Mouse (Mus musculus): ENCODE measurements around the gene Prkag2. TPM values are rescaled to one million over a fixed set of nuclear protein-coding genes. Genes with fewer than 3 reads are reported as not detected.

Prkag2 gene
- polyA plus RNA-seq, 1 experiment from 2014 or later, result 41.2 TPM

DNA sequence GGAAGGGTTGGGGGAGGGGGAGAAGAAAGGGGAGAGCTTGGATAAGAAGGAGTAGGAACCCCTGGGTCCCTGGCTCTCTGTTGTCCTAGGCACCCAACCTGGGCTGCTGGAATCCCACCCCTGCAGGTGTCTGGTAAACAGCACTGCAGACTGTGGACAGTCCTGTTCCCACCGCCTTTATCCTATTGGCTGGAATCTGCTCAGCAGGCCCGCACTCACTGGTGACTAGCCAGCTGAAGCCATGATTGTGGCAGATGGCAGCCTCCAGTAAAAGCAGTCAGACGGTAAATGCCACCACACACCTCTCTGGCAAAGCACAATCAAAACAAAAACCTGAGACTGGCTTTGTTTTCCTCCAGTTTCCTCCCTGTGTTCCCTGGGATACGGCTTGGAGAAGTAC lies 45.2 kb downstream of the Prkag2 start:
- DNase-seq (ENCODE audit: low spot score), result no peak
- Histone ChIP-seq H3K27ac (replicated peaks; ENCODE audit: low read depth, low read length) (no peak overlapping the region), H3K4me1 (ENCODE audit: control insufficient read depth, insufficient read depth, low read length) (peaks cover 3% of the 10 kb centered on the region), H3K4me2 (ENCODE audit: low read depth, low read length) (no peak overlapping the region), H3K9me3 (replicated peaks; ENCODE audit: control insufficient read depth, low read length) (no peaks in the 10 kb centered on the region), H3K4me3 (ENCODE audit: low read depth, low read length) (no peak overlapping the region), H3K27me3 (ENCODE audit: control insufficient read depth, insufficient read depth, low read length) (no peaks in the 10 kb centered on the region), H3K9ac (replicated peaks; ENCODE audit: low read length) (no peak overlapping the region), H3K36me3 (replicated peaks; ENCODE audit: control insufficient read depth, insufficient read depth, low read depth, low read length) (no peaks in the 10 kb centered on the region)
- no peak for ATAC-seq (replicated peaks; ENCODE audit: insufficient number of reproducible peaks, low FRiP score, low TSS enrichment, low read depth)
- 46% methylated on average over 4 of the region's 4 CpGs for WGBS

DNA sequence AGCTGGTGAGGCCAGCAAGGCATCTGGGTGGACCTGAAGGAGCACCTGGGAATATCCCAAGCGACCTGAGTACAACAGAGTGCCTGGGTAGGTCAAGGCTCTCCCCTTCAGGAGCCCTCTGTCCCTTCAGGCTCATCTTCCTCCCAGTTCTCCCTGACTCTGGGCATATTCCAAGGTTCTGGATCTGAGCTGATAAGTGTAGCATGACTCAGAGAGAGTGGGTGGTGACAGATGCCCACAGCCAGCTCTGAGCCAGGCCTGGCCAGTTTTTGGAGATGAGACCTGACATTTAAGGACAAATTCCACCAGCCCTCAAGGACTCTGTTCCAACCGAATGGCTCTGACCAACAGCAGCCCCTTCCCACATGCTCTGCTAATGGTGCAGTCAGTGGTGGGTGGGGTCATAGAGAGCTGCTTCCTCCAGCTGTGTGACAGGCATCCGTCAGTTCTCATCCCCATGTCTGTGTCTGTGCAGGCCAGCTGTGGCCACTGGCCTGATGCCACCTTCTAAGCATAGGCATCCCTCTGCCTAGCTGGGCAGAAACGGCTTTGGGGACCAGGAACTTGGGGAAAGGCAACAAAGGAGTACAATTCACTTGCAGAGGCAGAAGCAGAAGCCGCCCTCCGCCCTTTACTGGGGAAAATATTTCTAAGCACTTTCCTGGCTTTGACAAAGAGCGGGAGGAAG lies 46.3 kb downstream of the Prkag2 start:
- WGBS, result 67% methylated on average over 7 of the region's 7 CpGs
- no peaks in the 10 kb centered on the region for H3K36me3 ChIP-seq (replicated peaks; ENCODE audit: control insufficient read depth, insufficient read depth, low read depth, low read length)

DNA sequence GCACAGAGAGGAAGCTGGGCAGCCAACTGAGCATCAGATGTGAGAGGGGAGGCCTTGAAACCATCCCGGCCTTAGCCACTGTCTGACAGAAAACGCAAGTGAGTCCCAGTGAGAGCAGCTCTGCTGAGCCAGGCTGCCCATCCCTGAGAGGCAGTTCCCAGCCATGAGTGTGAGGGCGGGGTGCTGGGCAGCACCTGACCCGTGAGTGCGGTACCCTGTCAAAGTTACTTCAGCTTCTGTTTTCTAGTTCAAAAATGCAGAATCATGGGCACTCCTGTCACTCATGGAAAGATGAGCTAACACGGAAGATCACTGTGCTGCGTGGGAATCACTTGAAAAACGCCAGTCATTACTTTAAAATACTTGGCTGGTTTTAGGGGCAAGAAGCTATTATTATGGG lies 49.6 kb downstream of the Prkag2 start:
- Histone ChIP-seq H3K4me3 (ENCODE audit: low read depth, low read length) (no peak overlapping the region), H3K27ac (replicated peaks; ENCODE audit: low read depth, low read length) (no peak overlapping the region), H3K27me3 (ENCODE audit: control insufficient read depth, insufficient read depth, low read length) (no peaks in the 10 kb centered on the region), H3K4me2 (ENCODE audit: low read depth, low read length) (no peak overlapping the region), H3K4me1 (ENCODE audit: control insufficient read depth, insufficient read depth, low read length) (no peaks in the 10 kb centered on the region), H3K36me3 (replicated peaks; ENCODE audit: control insufficient read depth, insufficient read depth, low read depth, low read length) (no peaks in the 10 kb centered on the region), H3K9ac (replicated peaks; ENCODE audit: low read length) (no peak overlapping the region), H3K9me3 (replicated peaks; ENCODE audit: control insufficient read depth, low read length) (no peaks in the 10 kb centered on the region)
- ATAC-seq (replicated peaks; ENCODE audit: insufficient number of reproducible peaks, low FRiP score, low TSS enrichment, low read depth), result no peak
- WGBS, result 72% methylated on average over 8 of the region's 8 CpGs
- no peak for DNase-seq (ENCODE audit: low spot score)

More for the DNA sequence above, 46.3 kb downstream of the Prkag2 start:
- Histone ChIP-seq H3K9me3 (replicated peaks; ENCODE audit: control insufficient read depth, low read length) (no peaks in the 10 kb centered on the region), H3K27me3 (ENCODE audit: control insufficient read depth, insufficient read depth, low read length) (no peaks in the 10 kb centered on the region), H3K4me2 (ENCODE audit: low read depth, low read length) (no peak overlapping the region), H3K27ac (replicated peaks; ENCODE audit: low read depth, low read length) (no peak overlapping the region), H3K4me1 (ENCODE audit: control insufficient read depth, insufficient read depth, low read length) (no peaks in the 10 kb centered on the region; the same call in 1 of the 2 replicates), H3K4me3 (ENCODE audit: low read depth, low read length) (no peak overlapping the region), H3K9ac (replicated peaks; ENCODE audit: low read length) (no peak overlapping the region)
- ATAC-seq (replicated peaks; ENCODE audit: insufficient number of reproducible peaks, low FRiP score, low TSS enrichment, low read depth), result no peak
- no peak for DNase-seq (ENCODE audit: low spot score)

DNA sequence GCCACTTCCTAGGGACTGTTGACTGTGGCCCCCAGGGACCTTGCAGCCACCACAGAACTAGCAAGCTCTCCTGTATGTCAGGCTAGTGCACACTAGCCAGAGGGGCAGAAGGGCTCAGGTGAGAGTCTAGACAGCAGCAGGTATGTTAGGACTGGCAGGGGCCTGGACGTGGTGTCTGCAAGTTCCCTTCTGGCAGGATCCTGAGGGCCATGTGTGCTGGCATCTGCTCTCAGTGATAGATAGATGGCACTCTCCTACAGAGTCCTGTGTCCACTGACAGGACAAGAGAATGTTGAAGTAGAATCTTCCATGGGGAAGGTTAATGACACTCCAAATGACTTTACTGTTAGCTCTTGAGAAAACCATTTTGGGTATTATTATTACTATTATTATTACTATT lies 52.8 kb downstream of the Prkag2 start:
- Histone ChIP-seq H3K27me3 (ENCODE audit: control insufficient read depth, insufficient read depth, low read length) (no peaks in the 10 kb centered on the region), H3K9ac (replicated peaks; ENCODE audit: low read length) (no peak overlapping the region), H3K27ac (replicated peaks; ENCODE audit: low read depth, low read length) (no peak overlapping the region), H3K4me2 (ENCODE audit: low read depth, low read length) (no peak overlapping the region), H3K9me3 (replicated peaks; ENCODE audit: control insufficient read depth, low read length) (no peaks in the 10 kb centered on the region), H3K4me3 (ENCODE audit: low read depth, low read length) (no peak overlapping the region), H3K4me1 (ENCODE audit: control insufficient read depth, insufficient read depth, low read length) (no peaks in the 10 kb centered on the region), H3K36me3 (replicated peaks; ENCODE audit: control insufficient read depth, insufficient read depth, low read depth, low read length) (no peaks in the 10 kb centered on the region)
- DNase-seq (ENCODE audit: low spot score), result no peak
- ATAC-seq (replicated peaks; ENCODE audit: insufficient number of reproducible peaks, low FRiP score, low TSS enrichment, low read depth), result no peak
- 67% methylated on average over 1 of the region's 1 CpGs for WGBS

DNA sequence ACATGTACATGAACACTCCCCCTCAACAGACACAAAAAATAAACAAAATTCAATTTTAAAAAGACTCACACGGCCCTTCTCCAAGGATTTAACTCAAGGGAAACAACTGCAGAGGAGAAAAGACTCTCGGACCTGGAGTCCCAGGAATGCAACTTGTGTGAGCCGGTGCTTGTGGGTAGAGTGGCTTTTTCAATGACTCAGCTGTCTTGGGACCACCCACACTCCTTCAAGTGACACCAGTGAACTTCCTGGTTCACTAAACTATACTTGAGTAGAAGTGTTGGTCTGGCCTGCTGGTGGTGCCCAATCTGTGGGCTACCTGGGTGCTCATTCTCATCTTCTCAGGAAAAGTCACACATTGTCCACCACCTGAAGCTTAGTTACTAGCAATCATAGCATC lies 53.7 kb downstream of the Prkag2 start:
- Histone ChIP-seq H3K9me3 (replicated peaks; ENCODE audit: control insufficient read depth, low read length) (no peaks in the 10 kb centered on the region), H3K36me3 (replicated peaks; ENCODE audit: control insufficient read depth, insufficient read depth, low read depth, low read length) (no peaks in the 10 kb centered on the region), H3K4me2 (ENCODE audit: low read depth, low read length) (no peak overlapping the region), H3K4me3 (ENCODE audit: low read depth, low read length) (no peak overlapping the region), H3K27ac (replicated peaks; ENCODE audit: low read depth, low read length) (no peak overlapping the region), H3K9ac (replicated peaks; ENCODE audit: low read length) (no peak overlapping the region), H3K27me3 (ENCODE audit: control insufficient read depth, insufficient read depth, low read length) (no peaks in the 10 kb centered on the region), H3K4me1 (ENCODE audit: control insufficient read depth, insufficient read depth, low read length) (no peaks in the 10 kb centered on the region)
- DNase-seq (ENCODE audit: low spot score) (no peak), ATAC-seq (replicated peaks; ENCODE audit: insufficient number of reproducible peaks, low FRiP score, low TSS enrichment, low read depth) (no peak)
- 74% methylated on average over 3 of the region's 3 CpGs for WGBS

DNA sequence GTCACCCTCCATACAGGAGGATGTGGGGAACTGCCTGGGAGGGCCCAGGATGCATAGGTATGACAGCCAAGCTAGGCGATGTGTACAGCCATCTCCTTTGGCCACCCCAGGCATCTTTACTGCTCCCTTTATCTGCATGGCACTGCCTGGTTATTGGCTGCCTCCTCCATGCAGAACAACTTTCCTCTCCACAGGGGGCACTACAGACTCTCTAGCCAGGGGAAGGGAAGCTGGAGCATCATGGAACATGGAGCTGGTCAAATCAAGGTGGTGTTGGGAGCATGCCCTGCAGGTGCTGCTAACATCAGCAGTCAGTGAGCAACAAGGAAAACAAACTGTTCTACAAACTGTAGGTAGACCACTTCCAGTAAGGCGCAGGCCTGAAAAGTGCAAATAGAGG lies 56.4 kb downstream of the Prkag2 start:
- H3K27ac ChIP-seq (replicated peaks; ENCODE audit: low read depth, low read length), result no peak overlapping the region

DNA sequence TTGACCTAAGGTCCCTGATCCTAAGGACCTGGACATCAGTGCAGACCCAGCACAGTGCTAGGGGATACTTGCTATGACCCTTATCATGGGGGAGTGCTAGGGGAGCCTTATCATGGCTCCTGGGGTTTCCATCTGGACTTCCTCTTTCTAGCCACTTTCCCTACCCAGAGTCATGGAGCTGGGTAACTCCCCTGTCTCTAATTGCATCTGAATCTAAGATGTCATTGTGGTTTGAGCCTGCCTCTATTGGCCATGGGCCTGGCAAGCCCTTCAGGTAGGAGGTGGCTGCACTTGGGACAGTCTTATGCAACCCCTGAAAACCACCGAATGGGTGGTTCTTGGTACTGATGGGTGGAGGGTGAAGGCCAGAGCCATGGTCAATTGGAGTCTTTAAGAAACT lies 58.5 kb downstream of the Prkag2 start:
- Histone ChIP-seq H3K9me3 (replicated peaks; ENCODE audit: control insufficient read depth, low read length) (no peaks in the 10 kb centered on the region), H3K27me3 (ENCODE audit: control insufficient read depth, insufficient read depth, low read length) (no peaks in the 10 kb centered on the region), H3K36me3 (replicated peaks; ENCODE audit: control insufficient read depth, insufficient read depth, low read depth, low read length) (no peaks in the 10 kb centered on the region), H3K4me1 (ENCODE audit: control insufficient read depth, insufficient read depth, low read length) (no peaks in the 10 kb centered on the region), H3K27ac (replicated peaks; ENCODE audit: low read depth, low read length) (no peak overlapping the region), H3K4me2 (ENCODE audit: low read depth, low read length) (no peak overlapping the region), H3K9ac (replicated peaks; ENCODE audit: low read length) (no peak overlapping the region), H3K4me3 (ENCODE audit: low read depth, low read length) (no peak overlapping the region)
- 100% methylated on average over 1 of the region's 1 CpGs for WGBS
- DNase-seq (ENCODE audit: low spot score) (no peak), ATAC-seq (replicated peaks; ENCODE audit: insufficient number of reproducible peaks, low FRiP score, low TSS enrichment, low read depth) (no peak)

More for the DNA sequence above, 56.4 kb downstream of the Prkag2 start:
- ATAC-seq (replicated peaks; ENCODE audit: insufficient number of reproducible peaks, low FRiP score, low TSS enrichment, low read depth) (no peak), DNase-seq (ENCODE audit: low spot score) (no peak)
- Histone ChIP-seq H3K27me3 (ENCODE audit: control insufficient read depth, insufficient read depth, low read length) (no peaks in the 10 kb centered on the region), H3K4me2 (ENCODE audit: low read depth, low read length) (no peak overlapping the region), H3K9ac (replicated peaks; ENCODE audit: low read length) (no peak overlapping the region), H3K4me3 (ENCODE audit: low read depth, low read length) (no peak overlapping the region), H3K9me3 (replicated peaks; ENCODE audit: control insufficient read depth, low read length) (no peaks in the 10 kb centered on the region), H3K36me3 (replicated peaks; ENCODE audit: control insufficient read depth, insufficient read depth, low read depth, low read length) (no peaks in the 10 kb centered on the region), H3K4me1 (ENCODE audit: control insufficient read depth, insufficient read depth, low read length) (no peaks in the 10 kb centered on the region)
- 88% methylated on average over 2 of the region's 2 CpGs for WGBS

DNA sequence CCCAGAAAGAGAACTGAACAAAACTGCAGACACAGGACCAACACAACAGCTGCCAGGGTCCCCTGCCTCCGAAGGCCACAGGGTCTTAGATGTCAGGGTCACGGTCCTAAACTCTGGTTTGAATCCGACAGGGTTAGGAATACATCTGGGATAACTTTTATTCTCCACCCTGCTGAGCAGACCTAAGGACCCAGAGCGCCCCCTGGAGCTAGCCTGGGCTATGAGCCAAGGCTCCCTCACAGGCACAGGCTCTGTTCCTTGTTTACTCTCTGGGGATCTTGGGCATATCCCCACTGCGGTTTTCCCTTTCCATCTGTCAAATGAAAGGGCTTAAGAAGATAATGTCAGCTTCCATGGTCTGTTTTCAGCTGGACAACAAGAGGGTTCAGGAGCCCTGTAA lies 59.1 kb downstream of the Prkag2 start:
- Histone ChIP-seq H3K36me3 (replicated peaks; ENCODE audit: control insufficient read depth, insufficient read depth, low read depth, low read length) (no peaks in the 10 kb centered on the region), H3K9ac (replicated peaks; ENCODE audit: low read length) (no peak overlapping the region), H3K4me3 (ENCODE audit: low read depth, low read length) (no peak overlapping the region), H3K27ac (replicated peaks; ENCODE audit: low read depth, low read length) (no peak overlapping the region), H3K9me3 (replicated peaks; ENCODE audit: control insufficient read depth, low read length) (no peaks in the 10 kb centered on the region), H3K4me1 (ENCODE audit: control insufficient read depth, insufficient read depth, low read length) (no peaks in the 10 kb centered on the region), H3K4me2 (ENCODE audit: low read depth, low read length) (no peak overlapping the region), H3K27me3 (ENCODE audit: control insufficient read depth, insufficient read depth, low read length) (no peaks in the 10 kb centered on the region)
- ATAC-seq (replicated peaks; ENCODE audit: insufficient number of reproducible peaks, low FRiP score, low TSS enrichment, low read depth), result no peak
- peak; percentile 30 for DNase-seq (ENCODE audit: low spot score)
- WGBS, result 40% methylated on average over 5 of the region's 5 CpGs

Data from embryonic facial prominence, embryonic 11.5 days (tissue).